Comparison of ENCODE assay signal across 8 mouse cellular contexts in the genomic region with DNA sequence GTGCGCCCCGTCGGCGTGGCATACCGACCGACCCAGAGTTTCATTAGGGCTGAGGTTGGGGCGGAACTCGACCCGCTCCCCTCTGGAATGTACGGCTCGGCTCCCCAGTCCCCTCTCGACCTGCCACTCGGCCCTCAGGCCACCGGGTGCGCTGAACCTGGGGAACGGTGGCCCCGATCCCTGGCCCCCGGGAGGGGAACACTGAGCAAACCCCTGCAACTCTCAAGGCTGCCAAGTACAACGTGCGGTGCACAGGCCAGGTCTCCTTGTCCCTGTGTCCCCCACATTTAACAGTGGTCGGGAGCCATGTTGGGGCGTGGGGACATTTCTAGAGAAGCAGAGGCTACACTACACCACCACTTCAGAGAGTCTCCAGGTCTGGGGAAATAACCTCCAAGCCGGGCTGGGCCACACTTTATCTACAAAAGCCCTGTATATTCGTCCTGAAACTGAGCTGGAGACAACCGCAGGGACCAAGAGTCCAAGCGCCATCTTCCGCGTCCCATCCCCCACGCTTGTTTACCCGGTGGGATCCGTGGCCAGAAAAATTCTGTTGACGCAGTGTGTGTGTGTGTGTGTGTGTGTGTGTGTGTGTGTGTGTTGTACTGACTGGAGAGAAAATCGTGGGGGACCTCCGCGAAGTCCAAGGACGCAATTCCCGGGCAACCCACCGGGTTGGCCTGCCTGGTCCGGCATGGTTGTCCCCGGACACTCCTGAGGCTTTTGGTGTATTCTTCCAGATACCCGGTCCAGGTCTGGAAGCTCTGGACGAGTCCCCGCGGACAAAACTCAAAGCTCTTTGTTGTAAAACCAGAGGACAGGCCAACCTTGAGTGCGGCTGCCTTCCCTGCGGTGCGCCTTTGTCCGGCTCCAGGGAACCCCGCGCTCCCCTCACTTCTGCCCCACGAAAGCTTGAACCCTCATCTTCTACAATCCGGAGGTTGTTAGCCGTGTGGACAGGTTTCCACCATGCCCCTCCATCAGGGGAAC. TPM values are rescaled to one million over a fixed set of nuclear protein-coding genes. Genes with fewer than 3 reads are reported as not detected.
DNase-seq lines count a peak whose midpoint lies in the region; ATAC-seq and TF ChIP-seq lines count a peak whose summit lies in the region.

No protein-coding gene starts in this region.

- H3K27ac ChIP-seq in hindbrain, embryonic 15.5 days (replicated peaks), result peak overlapping the region; percentile 100
- peak overlapping the region; percentile 99 for H3K27ac ChIP-seq in small intestine, adult 2 months (ENCODE audit: insufficient read depth, low read depth, low read length)

- DNase-seq in R1 (ENCODE audit: low read depth, low spot score), result peak; percentile 73
- peak; percentile 78 for DNase-seq in cerebellum, adult 8-10 months
- DNase-seq in gastrocnemius, adult 18-20 months (ENCODE audit: low spot score), result peak; percentile 75
- peak; percentile 52 to 69 for DNase-seq in left cerebral cortex, adult 8-10 months (ENCODE audit: low spot score in 2 of 2)
- DNase-seq in lung, postnatal 4 days, result peak; percentile 81 to 84
- DNase-seq in thymus, adult 18-20 months, result no peak

- WGBS in hindbrain, embryonic 15.5 days, result 0% methylated on average over 53 of the region's 53 CpGs
- under 1% methylated on average over 53 of the region's 53 CpGs for WGBS in small intestine, adult 2 months

- H3K4me1 ChIP-seq in hindbrain, embryonic 15.5 days (replicated peaks), result peaks cover 38% of the 10 kb centered on the region
- peaks cover 8% of the 10 kb centered on the region for H3K4me1 ChIP-seq in small intestine, adult 2 months (ENCODE audit: control insufficient read depth, insufficient read depth, insufficient read length, low read length)

- H3K36me3 ChIP-seq in hindbrain, embryonic 15.5 days, result no peaks in the 10 kb centered on the region
- H3K36me3 ChIP-seq in small intestine, adult 2 months (ENCODE audit: control insufficient read depth, insufficient read depth, low read length), result no peaks in the 10 kb centered on the region

- peak; percentile 40; the same call in 1 of the 2 replicates for TF ChIP-seq POLR2A in small intestine, adult 2 months (IDR thresholded peaks at IDR 0.05; ENCODE audit: low read depth, low read length)

- H3K4me2 ChIP-seq in hindbrain, embryonic 15.5 days, result peak overlapping the region; percentile 78

- H3K4me3 ChIP-seq in hindbrain, embryonic 15.5 days, result peak overlapping the region; percentile 91
- peak overlapping the region; percentile 85 for H3K4me3 ChIP-seq in small intestine, adult 2 months (ENCODE audit: low read depth, low read length)

- peak overlapping the region; percentile 92 for H3K9ac ChIP-seq in hindbrain, embryonic 15.5 days

- no peak for ATAC-seq in hindbrain, embryonic 15.5 days (ENCODE audit: low FRiP score, low read depth)

- H3K9me3 ChIP-seq in hindbrain, embryonic 15.5 days, result no peaks in the 10 kb centered on the region

- no peak for TF ChIP-seq CTCF in small intestine, adult 2 months (IDR thresholded peaks at IDR 0.05; ENCODE audit: extremely low read depth, insufficient read length, insufficient replicate concordance, low read depth, low read length)

- no peaks in the 10 kb centered on the region for H3K27me3 ChIP-seq in hindbrain, embryonic 15.5 days
- no peaks in the 10 kb centered on the region for H3K27me3 ChIP-seq in small intestine, adult 2 months (ENCODE audit: control insufficient read depth, insufficient read depth, low read length)

RNA-seq across cellular contexts. Expression of a gene that starts 3.1 kb away (rescaled TPM):
- total RNA-seq in gastrocnemius, adult 18-20 months (2021), result 10 to 100 TPM; 29.0 to 40.6 TPM
- polyA plus RNA-seq in hindbrain, embryonic 15.5 days (2015; fragmentation: Nextera tagmentation; extraction: Ambion mirVana), result 32.7 and 33.8 TPM in 2 replicates
- 100 to 1,000 TPM; 112 to 134 (median 116) TPM for total RNA-seq in left cerebral cortex, adult 8-10 months (2022)
- polyA plus RNA-seq in small intestine, adult 2 months (2012; rRNA removed), result 38.6 and 108 TPM in 2 replicates

Comparison
In these comparisons a context has a peak if more than half of its experiments do, and no peak if none do; other contexts are left out.
1. DNase-seq: peak in R1 (single experiment), cerebellum, adult 8-10 months (single experiment), gastrocnemius, adult 18-20 months (single experiment), left cerebral cortex, adult 8-10 months (2 of 2) and lung, postnatal 4 days (2 of 2); none in thymus, adult 18-20 months (0 of 2).